Mouse (Mus musculus) kidney, postnatal 4 days (tissue): ENCODE measurements at regions not wholly inside any gene's neighbourhood (a gene's known extent, or its start where the extent isn't known, plus 50 kb on each side); places are given as distances from the start of the nearest gene placed in this dataset.

Experiments
- DNase-seq, 2 experiments: peaks; one replicate each; pipeline ENCODE4 v3.0.0; 2021; ENCODE audit warnings: mixed read lengths in 2 of 2

- no peak for DNase-seq
These were observed 83.5 kb upstream of the Fign start for GRCm38 (mm10) chr2:64181336-64181735.

- DNase-seq = peak; percentile 22 to 46
These were observed 66.6 kb upstream of the Fign start for GRCm38 (mm10) chr2:64164398-64164797.
